Comparison of ENCODE assay signal across 18 mouse cellular contexts in genomic region chr3:57534450-57534849, GRCm38 (mm10). TPM values are rescaled to one million over a fixed set of nuclear protein-coding genes. Genes with fewer than 3 reads are reported as not detected.
A peak's percentile ranks its signal among the peaks of the same experiment; 100 is the strongest.
DNase-seq lines count a peak whose midpoint lies in the region; ATAC-seq and TF ChIP-seq lines count a peak whose summit lies in the region.
"Had no signal": no experiment of that assay in that cellular context is flagged by ENCODE, and none has a peak within 500 bp of the region (broad histone marks: within the 10 kb centered on the region; RNA-seq: fewer than 3 reads in every experiment).

No protein-coding gene starts in this region.

- no peaks in the 10 kb centered on the region for H3K27me3 ChIP-seq in heart, postnatal 0 days (ENCODE audit: control insufficient read depth, insufficient read depth, low read length)
- no peaks in the 10 kb centered on the region for H3K27me3 ChIP-seq in heart, embryonic 11.5 days (ENCODE audit: control insufficient read depth, insufficient read depth, low read length)
- no peaks in the 10 kb centered on the region for H3K27me3 ChIP-seq in midbrain, embryonic 14.5 days (ENCODE audit: control insufficient read depth, insufficient read depth, low read length)
- no peaks in the 10 kb centered on the region for H3K27me3 ChIP-seq in midbrain, embryonic 10.5 days (ENCODE audit: low read depth, poor library complexity, severe bottlenecking)
- no peaks in the 10 kb centered on the region for H3K27me3 ChIP-seq in cerebellum, adult 2 months (ENCODE audit: control insufficient read depth, insufficient read depth, low read length)
- H3K27me3 ChIP-seq: midbrain, embryonic 15.5 days; neural tube, embryonic 13.5 days had no signal

- TF ChIP-seq CTCF in heart, postnatal 0 days (IDR thresholded peaks at IDR 0.05; ENCODE audit: low read depth), result no peak
- TF ChIP-seq CTCF in cerebellum, adult 2 months (IDR thresholded peaks at IDR 0.05; ENCODE audit: borderline replicate concordance, insufficient read depth, low read depth, low read length), result no peak

- H3K4me3 ChIP-seq in heart, postnatal 0 days (ENCODE audit: low read depth, low read length), result no peak overlapping the region
- no peak overlapping the region for H3K4me3 ChIP-seq in heart, embryonic 11.5 days (ENCODE audit: low read depth, low read length)
- no peak overlapping the region for H3K4me3 ChIP-seq in midbrain, embryonic 14.5 days (replicated peaks; ENCODE audit: low read depth, low read length)
- H3K4me3 ChIP-seq in midbrain, embryonic 10.5 days, result no peak overlapping the region
- no peak overlapping the region for H3K4me3 ChIP-seq in cerebellum, adult 2 months (replicated peaks; ENCODE audit: insufficient read depth, low read depth, low read length)
- H3K4me3 ChIP-seq: midbrain, embryonic 15.5 days; neural tube, embryonic 13.5 days had no signal

- H3K27ac ChIP-seq in heart, postnatal 0 days (ENCODE audit: low read depth), result 0 out of 2 replicates have a peak overlapping the region, but pooled peaks have one; percentile 41
- H3K27ac ChIP-seq in heart, embryonic 11.5 days (ENCODE audit: low read depth, low read length), result no peak overlapping the region
- no peak overlapping the region for H3K27ac ChIP-seq in midbrain, embryonic 14.5 days (replicated peaks; ENCODE audit: low read depth, low read length)
- H3K27ac ChIP-seq in midbrain, embryonic 10.5 days (replicated peaks), result no peak overlapping the region
- H3K27ac ChIP-seq in cerebellum, adult 2 months (ENCODE audit: insufficient read depth, low read length), result no peak overlapping the region
- H3K27ac ChIP-seq: midbrain, embryonic 15.5 days had no signal

- peaks cover 54% of the 10 kb centered on the region for H3K4me1 ChIP-seq in heart, postnatal 0 days (ENCODE audit: control insufficient read depth, insufficient read depth)
- peaks cover 19% of the 10 kb centered on the region for H3K4me1 ChIP-seq in heart, embryonic 11.5 days (ENCODE audit: control insufficient read depth, insufficient read depth, low read length)
- H3K4me1 ChIP-seq in midbrain, embryonic 14.5 days (ENCODE audit: control insufficient read depth, insufficient read depth, low read length), result no peaks in the 10 kb centered on the region
- peaks cover 4% of the 10 kb centered on the region; the same call in 1 of the 2 replicates for H3K4me1 ChIP-seq in midbrain, embryonic 10.5 days
- H3K4me1 ChIP-seq in cerebellum, adult 2 months (ENCODE audit: control insufficient read depth, insufficient read depth, low read length), result no peaks in the 10 kb centered on the region
- H3K4me1 ChIP-seq: midbrain, embryonic 15.5 days had no signal

- H3K9ac ChIP-seq in heart, postnatal 0 days (replicated peaks; ENCODE audit: low read depth, low read length), result no peak overlapping the region
- H3K9ac ChIP-seq in heart, embryonic 11.5 days (ENCODE audit: low read depth, low read length), result no peak overlapping the region
- no peak overlapping the region for H3K9ac ChIP-seq in midbrain, embryonic 14.5 days (replicated peaks; ENCODE audit: low read length)
- H3K9ac ChIP-seq: midbrain, embryonic 15.5 days; neural tube, embryonic 13.5 days had no signal

- no peak overlapping the region for H3K4me2 ChIP-seq in heart, postnatal 0 days (ENCODE audit: low read depth, low read length)
- H3K4me2 ChIP-seq in heart, embryonic 11.5 days, result no peak overlapping the region
- no peak overlapping the region for H3K4me2 ChIP-seq in midbrain, embryonic 14.5 days (ENCODE audit: low read length)
- H3K4me2 ChIP-seq: liver, embryonic 11.5 days; midbrain, embryonic 15.5 days; neural tube, embryonic 13.5 days had no signal

- H3K9me3 ChIP-seq in heart, postnatal 0 days (replicated peaks; ENCODE audit: control insufficient read depth, low read length), result no peaks in the 10 kb centered on the region
- H3K9me3 ChIP-seq in heart, embryonic 11.5 days (replicated peaks; ENCODE audit: control insufficient read depth, low read length), result no peaks in the 10 kb centered on the region
- no peaks in the 10 kb centered on the region for H3K9me3 ChIP-seq in midbrain, embryonic 14.5 days (ENCODE audit: control insufficient read depth, low read length)
- no peaks in the 10 kb centered on the region for H3K9me3 ChIP-seq in midbrain, embryonic 10.5 days (replicated peaks)
- H3K9me3 ChIP-seq: midbrain, embryonic 15.5 days; neural tube, embryonic 13.5 days had no signal

- no peak for ATAC-seq in heart, postnatal 0 days (ENCODE audit: insufficient read depth, low read depth)
- ATAC-seq in heart, embryonic 11.5 days (replicated peaks; ENCODE audit: insufficient number of reproducible peaks, low FRiP score, low TSS enrichment), result no peak
- ATAC-seq in midbrain, embryonic 14.5 days (ENCODE audit: low FRiP score, low TSS enrichment), result no peak
- ATAC-seq: midbrain, embryonic 15.5 days had no signal

- TF ChIP-seq EP300 in heart, postnatal 0 days (IDR thresholded peaks at IDR 0.05; ENCODE audit: low read depth), result no peak

- no peaks in the 10 kb centered on the region for H3K36me3 ChIP-seq in heart, postnatal 0 days (replicated peaks; ENCODE audit: control insufficient read depth, insufficient read depth, low read length)
- H3K36me3 ChIP-seq in heart, embryonic 11.5 days (ENCODE audit: control insufficient read depth, insufficient read depth, low read length), result no peaks in the 10 kb centered on the region
- no peaks in the 10 kb centered on the region for H3K36me3 ChIP-seq in midbrain, embryonic 14.5 days (ENCODE audit: control insufficient read depth, insufficient read depth, low read length)
- H3K36me3 ChIP-seq in midbrain, embryonic 10.5 days, result no peaks in the 10 kb centered on the region
- H3K36me3 ChIP-seq: midbrain, embryonic 15.5 days; neural tube, embryonic 13.5 days had no signal

- 72% methylated on average over 6 of the region's 6 CpGs for WGBS in heart, postnatal 0 days
- 78% methylated on average over 6 of the region's 6 CpGs for WGBS in heart, embryonic 11.5 days (ENCODE audit: insufficient replicate concordance)
- 68% methylated on average over 6 of the region's 6 CpGs for WGBS in midbrain, embryonic 14.5 days
- WGBS in midbrain, embryonic 10.5 days, result 95% methylated on average over 6 of the region's 6 CpGs
- WGBS in cerebellum, adult 2 months, result 22% methylated on average over 6 of the region's 6 CpGs

- no peak for TF ChIP-seq POLR2A in cerebellum, adult 2 months (IDR thresholded peaks at IDR 0.05; ENCODE audit: borderline replicate concordance, insufficient read depth, low read length)

- DNase-seq in adrenal gland, postnatal 14 days, result peak; percentile 28
- no peak for DNase-seq in adrenal gland, adult 2 months
- no peak for DNase-seq in heart, postnatal 0 days (ENCODE audit: low spot score)
- peak; percentile 19 for DNase-seq in midbrain, embryonic 14.5 days
- no peak for DNase-seq in midbrain, embryonic 10.5 days (ENCODE audit: low spot score)
- peak; percentile 67 for DNase-seq in retina, postnatal 1 day
- no peak for DNase-seq in cerebellum, adult 2 months
- DNase-seq: cerebellum, adult 9-10 months; embryo, embryonic 11 days; gastrocnemius, postnatal 14 days; kidney, postnatal 36 days; layer of hippocampus, postnatal 36 days; right cerebral cortex, adult 18-20 months; thymus, adult 18-20 months had no signal

RNA-seq across cellular contexts. Expression of gene Wwtr1, which starts 41.3 kb away (rescaled TPM):
- total RNA-seq in adrenal gland, postnatal 14 days (2021), result 46.8 and 50.8 TPM in 2 replicates
- 10 to 100 TPM; 34.9 to 38.5 TPM for total RNA-seq in adrenal gland, adult 2 months (2021)
- polyA plus RNA-seq in adrenal gland, adult 2 months (2012; rRNA removed), result 26.6 and 32.0 TPM in 2 replicates
- 88.9 and 90.9 TPM in 2 replicates for total RNA-seq in heart, postnatal 0 days (2014; rRNA removed; ENCODE audit: low replicate concordance)
- 24.9 and 26.1 TPM in 2 replicates for polyA plus RNA-seq in heart, postnatal 0 days (2015; fragmentation: Nextera tagmentation; extraction: Ambion mirVana)
- polyA plus RNA-seq in heart, embryonic 11.5 days (2014; fragmentation: Nextera tagmentation; extraction: Ambion mirVana), result 12.9 and 17.4 TPM in 2 replicates
- polyA plus RNA-seq in midbrain, embryonic 14.5 days (2014; fragmentation: Nextera tagmentation; extraction: Ambion mirVana), result 7.2 TPM in 2 replicates
- polyA plus RNA-seq in midbrain, embryonic 10.5 days (2016; fragmentation: Nextera tagmentation; extraction: Ambion mirVana), result 11.4 and 13.3 TPM in 2 replicates
- 10.0 and 10.6 TPM in 2 replicates for polyA plus RNA-seq in cerebellum, adult 2 months (2012; rRNA removed)

Comparison
In these comparisons a context has a peak if more than half of its experiments do, and no peak if none do; other contexts are left out.
1. DNase-seq: peak in adrenal gland, postnatal 14 days (single experiment), midbrain, embryonic 14.5 days (single experiment) and retina, postnatal 1 day (single experiment); none in adrenal gland, adult 2 months (single experiment), heart, postnatal 0 days (single experiment), midbrain, embryonic 10.5 days (single experiment) and cerebellum, adult 2 months (0 of 2).